Mouse (Mus musculus) mouse embryonic stem cell (cell line): Measurements from ENCODE around the gene Pbxip1.

Source experiments
- in situ Hi-C, 2 experiments: fragments of 300-500 bp; cut with MboI; formaldehyde crosslinking; loops; 1 replicate in 1 of 2; 3 replicates in 1 of 2; pipeline ENCODE4 v1.14.3; 2019 to 2020; ENCODE audit warnings: low sequenced_read_pairs in 2 of 2, low pct_unique_long_range_greater_than_20kb in 1 of 2, mixed read lengths in 1 of 2; ENCODE audit not compliant: unreplicated experiment in 1 of 2

Pbxip1 gene

DNA sequence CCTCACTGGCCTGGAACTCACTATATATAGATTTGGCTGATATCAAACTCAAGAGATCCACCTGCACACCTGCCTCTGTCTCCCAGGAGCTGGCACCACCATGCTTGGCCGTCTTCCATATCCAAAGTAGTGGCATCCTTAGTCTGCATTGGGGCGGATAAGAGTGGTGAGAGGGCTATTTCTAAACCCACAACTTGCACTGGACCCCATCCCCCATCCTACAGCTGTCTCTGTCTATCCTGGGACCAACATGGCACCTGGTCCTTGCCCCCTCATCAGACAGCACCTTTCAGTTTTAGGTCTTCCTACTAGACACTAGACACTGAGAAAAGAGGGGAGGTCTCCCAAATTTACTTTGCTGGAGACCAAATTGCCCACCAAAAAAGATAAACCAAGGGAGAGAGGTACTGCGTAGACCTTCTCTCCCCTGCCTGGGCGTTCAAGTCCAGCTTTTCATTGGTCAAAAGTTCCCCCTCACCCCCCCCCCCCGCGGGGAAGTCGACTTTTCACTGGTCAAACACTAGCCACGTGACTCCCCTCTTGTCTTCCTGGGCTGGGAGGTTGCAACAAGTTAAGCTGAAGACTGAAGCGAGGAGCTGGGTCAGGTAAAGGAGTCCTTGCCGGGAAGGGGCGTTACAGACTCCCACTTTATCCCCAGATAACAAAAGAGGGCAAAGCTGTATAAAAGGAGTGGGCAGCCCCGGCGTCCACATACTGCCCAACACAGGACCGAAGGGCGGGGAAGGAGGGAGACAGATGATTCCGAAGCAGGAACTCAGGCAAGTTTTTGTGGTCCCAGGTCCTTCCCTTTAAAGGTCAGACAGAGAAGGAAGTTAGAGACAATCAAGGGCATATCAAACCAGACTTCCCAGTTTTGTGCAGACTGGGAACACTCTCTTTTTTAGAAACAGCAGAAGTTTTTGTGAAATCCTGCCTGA lies at the start of gene Pbxip1:
Pbxip1 (plus strand) TSS at position 531 of the 938 bp plus-strand sequence.
- in situ Hi-C loops = no loop called here

DNA sequence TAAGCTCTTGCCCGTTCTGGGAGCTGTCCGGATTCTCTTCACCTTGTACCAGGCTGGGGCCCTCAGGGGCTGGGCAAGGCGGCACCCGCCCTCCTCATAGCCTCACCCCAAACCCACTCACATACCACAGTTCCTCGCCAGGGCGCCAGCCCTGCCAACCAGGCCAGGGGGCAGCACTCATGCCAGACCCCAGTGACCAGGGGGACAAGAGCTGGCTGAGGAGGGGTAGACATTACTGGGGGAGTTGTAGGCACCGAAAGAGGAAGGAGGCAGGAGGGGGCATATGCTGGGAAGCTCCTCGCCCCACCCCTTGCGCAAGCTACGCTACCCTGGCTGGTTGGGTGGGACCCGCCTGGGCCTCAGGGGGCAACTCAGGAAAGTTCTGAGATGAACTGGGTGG lies 48.9 kb upstream of the Pbxip1 start:
- in situ Hi-C loops = no loop called here

DNA sequence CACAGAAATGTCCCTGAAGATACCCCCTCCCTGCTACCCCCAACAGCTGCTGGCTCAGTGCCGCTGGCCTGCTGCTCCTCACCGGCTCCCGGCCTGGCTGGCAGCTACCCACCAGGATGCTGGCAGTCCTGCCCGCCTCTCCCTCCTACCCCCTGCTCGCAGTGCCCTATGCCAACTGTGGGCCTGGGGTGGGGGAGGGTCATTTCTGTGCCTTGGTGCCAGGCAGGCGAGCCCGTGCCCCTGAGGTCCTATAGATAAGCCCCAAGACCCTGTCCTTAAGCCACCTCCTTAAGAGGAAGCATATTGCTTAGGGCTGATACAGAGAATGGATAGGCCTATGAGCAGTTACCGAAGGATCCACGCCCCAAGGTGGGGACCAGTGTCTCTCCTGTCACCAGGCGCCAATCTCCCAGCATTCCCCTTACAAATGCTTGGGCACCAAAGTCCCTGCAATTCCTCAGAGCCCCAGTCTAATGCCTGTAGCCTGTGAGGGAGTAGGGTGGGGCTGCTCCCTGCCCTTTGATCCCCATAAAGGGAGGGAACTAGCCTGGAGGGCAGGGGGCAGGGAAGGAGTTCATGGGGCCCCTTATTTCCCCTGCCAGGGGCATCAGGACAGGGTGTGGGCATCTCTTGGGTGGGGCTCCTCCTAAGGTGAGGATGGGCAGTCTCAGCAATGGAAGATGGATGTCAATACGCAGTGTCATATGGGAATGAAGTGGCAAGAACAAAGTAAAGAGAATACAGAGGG lies 48.2 kb upstream of the Pbxip1 start:
- in situ Hi-C loops = no loop called here

DNA sequence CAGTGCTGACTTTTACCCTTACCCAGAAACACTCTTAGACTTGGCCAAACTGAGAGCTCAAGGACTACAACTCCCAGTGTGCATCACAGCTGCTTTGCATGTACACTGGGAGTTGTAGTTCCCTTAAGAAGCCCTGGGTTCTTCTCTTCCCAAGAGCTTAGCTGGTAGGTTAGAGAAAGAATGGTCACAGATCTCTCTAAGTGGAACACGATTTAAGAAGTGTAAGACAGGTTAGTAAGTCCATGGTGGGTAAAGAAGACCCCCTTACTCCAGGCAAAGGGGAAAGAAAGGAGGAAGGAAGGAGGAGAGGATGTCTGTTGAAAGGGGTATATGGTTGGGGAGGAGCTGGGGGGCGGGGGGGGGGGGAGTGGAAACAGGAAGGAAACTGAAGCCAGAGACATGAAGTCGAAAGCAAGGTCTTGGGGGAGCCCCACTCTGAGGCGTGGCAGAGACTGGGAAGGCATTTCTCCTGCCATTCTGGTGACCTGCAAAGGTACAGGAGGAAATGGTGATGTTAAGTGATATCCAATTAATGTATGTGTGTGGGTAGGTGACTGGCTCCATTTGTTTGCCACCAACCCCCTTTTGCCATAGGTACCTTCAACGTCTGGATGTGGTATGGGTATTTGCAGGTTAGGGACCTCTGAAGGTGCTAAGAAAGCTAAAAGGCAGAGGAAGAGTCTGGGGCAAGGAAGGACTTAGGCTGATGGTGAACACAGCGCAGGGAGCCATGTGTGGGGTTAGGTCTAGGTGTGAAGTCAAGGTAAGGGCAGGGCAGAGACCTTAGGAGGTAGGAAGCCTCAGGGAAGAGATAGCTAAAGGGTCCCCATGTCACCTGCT lies 47.4 kb upstream of the Pbxip1 start:
- in situ Hi-C loops = no loop called here

DNA sequence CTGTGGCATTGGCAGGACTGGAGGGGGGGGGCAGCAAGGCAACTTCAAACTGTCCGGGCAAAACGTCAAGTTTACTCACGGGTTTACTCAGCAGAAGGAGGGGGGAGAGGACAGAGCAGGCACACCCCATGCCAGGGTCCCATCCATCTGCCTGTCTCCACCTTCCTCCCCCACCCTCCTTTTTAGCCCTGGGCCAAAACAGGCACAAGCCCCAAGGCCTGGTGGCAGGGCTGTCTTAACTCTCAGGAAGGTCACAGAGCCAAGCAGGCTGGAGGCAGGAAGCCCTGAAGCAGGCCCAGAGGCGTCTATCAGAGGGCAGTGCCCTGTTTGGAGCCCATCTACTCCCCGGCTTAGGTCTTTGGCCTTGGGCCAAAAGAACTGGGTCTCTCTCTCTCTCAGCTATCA lies 46.4 kb upstream of the Pbxip1 start:
- in situ Hi-C loops = no loop called here

DNA sequence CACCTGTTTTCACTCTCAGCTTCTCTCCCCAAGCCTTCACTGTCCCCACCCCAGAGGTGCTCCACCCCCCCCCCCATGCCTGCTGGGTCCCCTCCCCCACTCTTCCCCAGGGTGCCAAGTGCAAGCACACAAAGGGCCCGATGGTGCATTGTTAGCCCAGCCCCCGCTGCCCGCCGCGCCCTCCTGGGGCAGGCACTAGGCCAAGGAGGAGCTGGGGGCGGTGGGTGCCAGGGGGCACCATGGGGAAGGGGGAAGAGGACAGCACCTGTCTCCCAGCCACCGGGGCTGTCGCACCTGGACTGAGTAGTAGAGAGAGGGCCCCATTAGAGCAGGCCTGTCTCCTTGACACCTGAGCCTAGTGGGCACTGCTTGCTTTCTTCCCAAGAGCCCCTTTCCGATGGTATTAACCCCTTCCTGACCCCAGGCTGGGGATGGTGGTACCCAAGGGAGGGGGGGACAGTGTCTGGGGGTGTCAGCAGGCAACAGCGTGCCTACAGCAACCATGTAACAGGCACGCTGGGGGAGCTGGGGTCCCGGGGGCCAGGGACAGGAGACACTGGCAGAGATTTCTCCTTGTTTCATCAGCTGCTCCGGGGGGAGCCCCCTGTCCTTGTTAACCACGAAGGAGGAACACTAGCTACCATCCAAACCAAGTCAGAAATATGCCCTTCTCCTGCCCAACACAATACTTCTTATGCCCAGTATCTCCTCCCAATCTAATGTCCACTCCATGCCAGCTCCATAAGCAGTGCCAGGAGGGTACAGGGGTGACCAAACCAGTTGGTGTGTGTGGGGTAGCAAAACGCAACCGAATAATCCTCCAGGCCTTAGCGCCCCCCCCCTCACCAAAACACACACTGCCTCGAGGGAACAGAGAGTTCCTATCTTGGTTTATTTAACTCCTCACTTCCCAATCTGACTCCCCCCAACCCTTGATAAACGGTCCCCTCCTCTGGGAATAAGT lies 45.5 kb upstream of the Pbxip1 start:
- in situ Hi-C loops = no loop called here

DNA sequence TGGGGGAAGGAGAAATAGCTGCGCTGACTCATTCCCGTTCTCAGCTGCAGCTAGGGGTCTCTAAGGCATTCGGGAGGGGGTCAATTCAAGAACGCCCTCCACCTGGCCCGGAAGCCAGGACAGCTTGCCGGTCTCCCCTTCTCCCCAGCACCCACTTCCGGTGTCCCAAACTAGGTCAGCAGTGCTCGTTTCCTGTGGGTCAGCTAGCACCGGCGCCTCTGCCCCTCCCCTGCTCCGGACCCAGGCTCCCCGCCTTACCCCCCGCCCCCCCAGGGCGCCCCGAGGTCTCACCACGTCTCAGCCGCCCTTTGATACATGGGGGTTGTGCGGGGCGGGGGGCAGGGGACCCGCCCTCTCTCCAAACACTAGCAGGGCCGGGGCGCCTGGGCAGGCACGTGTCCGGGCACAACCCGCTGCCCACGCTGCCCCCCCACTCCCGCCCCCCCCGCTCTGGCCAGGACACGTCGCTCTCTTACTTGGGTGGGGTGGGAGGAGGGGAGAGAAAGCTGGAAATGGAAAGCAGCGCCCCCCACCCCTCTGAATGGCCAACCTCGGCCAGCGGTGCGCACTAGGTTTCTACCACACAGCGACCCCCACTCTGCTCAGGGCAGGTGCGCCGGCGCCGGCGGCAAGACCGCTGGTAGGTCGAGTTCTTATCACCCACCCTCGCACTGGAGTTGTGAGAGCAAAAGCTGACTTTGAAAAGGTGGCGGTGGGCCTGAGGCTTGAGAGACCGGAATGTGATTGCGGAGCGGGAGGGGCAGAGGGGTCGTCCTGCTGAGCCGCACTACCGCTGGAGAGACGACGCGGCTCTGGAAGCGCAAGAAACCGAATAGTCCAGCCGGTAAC lies 44.6 kb upstream of the Pbxip1 start:
- in situ Hi-C loops = no loop called here

DNA sequence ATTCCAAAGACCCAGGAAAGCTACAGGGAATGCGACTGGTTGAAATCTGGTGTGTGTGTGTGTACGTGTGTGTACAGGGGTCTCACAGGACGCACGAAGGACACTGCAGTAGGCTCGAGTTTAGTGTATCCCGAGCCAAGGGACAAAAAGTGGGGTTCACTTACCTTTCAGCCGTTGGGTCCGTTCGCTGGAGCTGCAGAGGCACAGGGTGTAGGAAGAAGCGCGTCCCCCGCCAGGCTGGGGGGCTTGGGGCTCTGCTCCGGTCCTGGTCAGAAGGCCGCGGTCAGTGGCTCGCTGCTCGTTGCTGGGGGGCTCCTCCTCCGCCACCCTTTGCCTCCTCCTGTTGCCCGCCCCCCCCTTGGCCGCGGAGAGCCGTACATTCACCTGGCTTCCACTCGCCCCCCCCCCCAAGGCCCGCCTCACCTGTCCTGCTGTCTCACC lies 43.6 kb upstream of the Pbxip1 start:
- in situ Hi-C loops = no loop called here

DNA sequence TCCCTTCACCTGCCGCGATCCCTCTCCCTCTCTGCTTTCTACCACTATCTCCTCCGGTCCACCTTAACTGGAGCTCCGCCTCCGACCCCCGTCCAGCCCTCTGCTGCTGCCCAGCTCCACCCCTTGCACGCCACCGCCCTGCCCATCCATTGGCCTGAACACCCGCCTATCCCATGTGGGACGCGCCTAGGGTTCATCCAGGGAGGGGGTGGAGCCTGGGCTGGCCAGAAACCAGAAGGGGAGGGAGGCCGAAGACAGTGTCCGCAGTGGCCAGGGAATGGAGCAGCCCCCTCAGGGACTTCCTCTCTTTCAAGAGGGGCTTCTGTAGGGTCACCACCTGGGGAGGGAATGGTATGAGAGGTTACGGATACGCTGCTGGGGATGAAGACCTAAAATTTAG lies 42.9 kb upstream of the Pbxip1 start:
- in situ Hi-C loops = no loop called here

DNA sequence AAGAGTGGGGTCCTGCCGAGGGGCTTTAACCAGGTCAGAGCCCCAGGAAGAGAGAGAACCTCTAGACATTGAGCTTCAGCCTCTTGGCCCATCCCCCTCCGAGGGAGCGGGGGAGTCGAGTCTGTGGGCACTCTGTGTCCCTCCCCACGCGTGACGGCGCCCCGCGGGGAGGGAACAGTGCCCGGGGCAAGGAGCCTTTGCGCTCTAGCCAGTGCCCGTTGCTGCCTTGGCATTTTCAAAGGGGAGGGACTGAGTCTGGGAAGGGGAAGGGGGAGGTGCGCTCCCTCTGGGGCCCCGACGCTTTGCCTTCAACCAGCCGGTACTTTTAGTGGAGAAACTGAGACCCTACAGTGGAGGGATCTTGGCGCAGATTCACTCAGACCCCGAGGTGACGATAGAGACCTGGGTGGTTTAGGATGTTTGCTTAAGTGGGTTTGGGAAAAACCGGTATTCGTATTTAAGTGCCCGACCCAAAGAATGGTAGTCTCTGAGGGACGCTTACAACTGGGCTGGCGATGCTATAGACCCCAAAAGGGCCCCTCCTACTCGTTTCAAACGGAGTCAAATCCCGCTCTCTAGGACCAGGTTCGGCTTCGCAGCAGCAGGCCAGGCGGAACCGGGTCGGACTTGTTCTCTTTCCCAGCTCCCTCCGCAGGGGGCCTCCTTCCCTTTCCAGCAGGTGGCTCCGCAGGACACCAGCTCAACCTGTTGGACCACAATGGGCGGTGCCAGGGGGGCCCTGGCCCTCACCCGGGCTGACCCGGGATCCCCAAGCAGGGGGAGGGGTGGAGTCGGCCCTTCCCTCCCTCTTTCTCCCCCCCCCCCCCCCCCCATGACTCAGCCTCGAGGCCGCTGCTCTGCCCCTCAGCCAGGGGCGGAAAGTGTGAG lies 42.3 kb upstream of the Pbxip1 start, which contains the start of gene Zbtb7b:
Zbtb7b (minus strand) TSS at position 771 of the 888 bp plus-strand sequence.
- in situ Hi-C loops = no loop called here

DNA sequence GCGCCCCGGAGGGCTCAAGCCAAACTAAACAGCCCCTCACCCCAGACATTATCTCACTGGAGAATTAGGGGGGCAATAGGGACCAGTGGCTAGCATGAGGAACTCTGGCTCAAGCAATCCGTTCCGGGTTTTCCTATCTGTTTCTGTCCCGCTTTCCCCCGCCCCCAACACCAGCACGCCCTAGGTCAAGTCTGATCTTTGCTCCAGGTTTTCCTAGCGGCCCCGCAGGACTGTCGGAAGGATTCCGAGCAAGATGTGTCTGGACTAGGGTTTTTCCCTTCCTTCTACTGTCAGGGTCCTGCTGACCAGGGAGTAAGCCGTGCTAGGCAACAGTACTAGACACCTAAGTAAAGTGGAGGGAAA lies 41.6 kb upstream of the Pbxip1 start:
- in situ Hi-C loops = no loop called here

DNA sequence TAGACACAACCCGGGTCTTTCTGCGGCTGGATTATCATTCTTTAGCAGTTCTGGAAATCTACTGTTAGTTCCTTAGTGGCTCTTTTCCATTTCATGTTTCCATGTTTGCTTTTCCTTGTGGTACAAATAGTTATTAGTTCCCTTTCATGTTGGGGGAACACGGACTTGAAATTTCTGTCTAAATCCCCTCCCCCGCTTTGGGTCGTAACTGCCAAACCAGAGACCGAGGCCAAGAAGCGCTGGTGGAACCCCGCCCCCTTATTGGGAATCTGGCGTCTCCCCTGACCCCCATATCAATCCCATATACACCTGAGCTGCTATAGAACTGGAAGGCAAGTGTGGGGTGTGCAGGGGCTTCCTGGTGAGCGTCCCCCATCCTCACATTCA lies 41.1 kb upstream of the Pbxip1 start:
- in situ Hi-C loops = no loop called here

DNA sequence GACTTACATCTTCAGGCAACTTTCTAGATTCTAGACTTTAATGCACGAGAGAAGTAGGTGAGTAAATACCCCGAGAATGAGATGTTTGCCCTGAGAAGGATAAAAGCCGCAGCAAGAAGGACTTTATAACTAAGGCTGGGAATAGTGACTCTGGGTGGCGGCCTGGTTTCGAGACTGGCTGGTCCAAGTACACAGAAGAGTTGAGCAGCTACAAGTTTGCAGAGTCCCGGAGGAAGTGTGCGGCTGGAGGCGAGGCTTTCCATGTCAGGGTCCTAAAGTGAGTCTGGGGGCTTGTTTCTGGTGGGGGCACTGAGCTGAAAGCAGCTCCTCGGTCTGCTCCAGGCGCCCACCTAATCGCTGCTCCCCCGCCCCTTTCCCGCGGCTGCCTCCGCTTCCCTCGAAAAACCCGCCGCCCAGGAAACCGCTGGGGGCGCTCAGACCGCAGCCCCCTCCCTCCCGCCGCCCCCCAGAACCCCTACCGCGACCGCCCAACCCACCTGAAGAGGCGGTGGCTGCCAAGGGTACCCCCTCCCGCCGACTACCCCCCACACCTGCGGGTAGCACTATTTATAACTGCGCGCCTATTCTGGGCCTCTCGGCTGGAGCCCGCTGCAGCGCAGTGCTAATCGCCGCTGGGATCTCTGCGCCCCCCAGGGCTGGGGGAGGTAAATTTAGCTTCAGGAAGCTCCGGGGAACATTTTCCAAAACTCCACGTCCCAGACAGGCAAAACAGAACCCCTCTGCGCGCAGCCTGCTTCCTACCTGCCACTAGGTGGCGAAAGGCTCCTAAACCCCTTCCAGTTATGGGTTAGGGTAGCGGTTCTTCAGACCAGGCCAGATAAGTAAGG lies 40.5 kb upstream of the Pbxip1 start:
- in situ Hi-C loops = no loop called here

DNA sequence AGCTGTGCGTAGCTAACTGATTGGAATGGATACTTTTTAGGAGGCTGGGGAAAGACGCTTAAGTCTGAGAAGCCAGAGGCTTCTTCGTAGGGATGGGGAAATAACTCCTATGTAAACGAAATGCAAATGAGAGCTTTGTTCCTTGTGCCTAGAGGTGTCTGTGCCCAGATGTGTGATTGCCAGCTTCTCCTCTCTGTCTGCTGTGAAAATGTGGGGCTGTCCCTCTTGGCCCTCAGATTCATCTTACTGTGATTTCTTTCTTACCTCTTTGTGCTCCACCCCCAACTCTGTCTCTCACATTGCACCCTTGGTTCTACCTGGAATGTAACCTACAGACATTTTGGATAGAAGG lies 39.9 kb upstream of the Pbxip1 start:
- in situ Hi-C loops = no loop called here

DNA sequence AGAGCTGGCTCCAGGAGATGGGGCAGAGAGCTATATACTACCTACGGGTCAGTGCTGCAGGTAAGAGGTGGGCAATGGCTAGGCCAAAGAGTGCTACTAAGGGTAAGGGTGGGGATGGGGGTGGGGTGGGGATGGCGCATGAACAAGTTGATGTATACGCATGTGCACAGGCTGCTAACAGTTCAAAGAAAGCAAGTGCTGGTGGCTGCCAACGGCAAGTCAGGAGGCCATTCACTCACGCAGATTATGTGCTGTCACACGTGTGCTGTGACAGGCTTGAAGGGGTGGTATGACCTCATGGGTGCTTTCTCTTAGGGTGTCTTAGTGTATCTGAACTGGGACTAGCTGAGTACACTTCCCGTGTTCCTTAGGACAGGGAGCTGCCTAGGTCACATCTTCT lies 35.2 kb upstream of the Pbxip1 start:
- in situ Hi-C loops = no loop called here
